ENCODE assay signal across 7 mouse cellular contexts in genomic region chr4:25658792-25659191, GRCm38 (mm10).
"Had no signal": no experiment of that assay in that cellular context is flagged by ENCODE, and none has a peak within 500 bp of the region (broad histone marks: within the 10 kb centered on the region; RNA-seq: fewer than 3 reads in every experiment).

No protein-coding gene starts in this region.

- DNase-seq: left cerebral cortex, postnatal 4 days; liver, postnatal 0 days; lung, embryonic 14.5 days; retina, postnatal 1 day; right cerebral cortex, postnatal 25 days; spleen, adult 18-20 months; thymus, postnatal 25 days had no signal
